Mouse (Mus musculus) myocyte (in vitro differentiated cells): ENCODE data around the gene Prune1. TPM values are rescaled to one million over a fixed set of nuclear protein-coding genes. Genes with fewer than 3 reads are reported as not detected.

Experiments used
- H3K27me3 ChIP-seq: one replicate; pipeline ENCODE4 v1.6.1; 2011; ENCODE audit not compliant: control insufficient read depth, insufficient read depth, insufficient read length
- H3K36me3 ChIP-seq: one replicate; pipeline ENCODE4 v1.6.1; 2011; ENCODE audit not compliant: control insufficient read depth, insufficient read depth
- H3K4me2 ChIP-seq: one replicate; pipeline ENCODE4 v1.6.1; 2011; ENCODE audit warnings: low read depth, control low read depth
- H3K4me3 ChIP-seq: one replicate; pipeline ENCODE4 v1.5.1; 2011; ENCODE audit warnings: mild to moderate bottlenecking, control low read depth, moderate library complexity
- H3K79me2 ChIP-seq: one replicate; pipeline ENCODE4 v1.6.1; 2011; ENCODE audit not compliant: control insufficient read depth, insufficient read depth
- H3ac ChIP-seq: one replicate; pipeline ENCODE4 v1.6.1; 2011; ENCODE audit not compliant: control insufficient read depth, insufficient read length
- CEBPB ChIP-seq: IDR thresholded peaks from 2 replicates; pipeline ENCODE4 v1.6.1; 2011; ENCODE audit warnings: mild to moderate bottlenecking, moderate library complexity; ENCODE audit not compliant: poor library complexity, insufficient read depth, severe bottlenecking
- E2F4 ChIP-seq: IDR thresholded peaks from one replicate; pipeline ENCODE4 v1.6.1; 2011; ENCODE audit warnings: mild to moderate bottlenecking, control low read depth, moderate library complexity; ENCODE audit not compliant: insufficient read depth
- MAX ChIP-seq: IDR thresholded peaks from one replicate; pipeline ENCODE4 v1.6.1; 2011; ENCODE audit warnings: low read depth, mild to moderate bottlenecking, control low read depth
- MYOD1 ChIP-seq, 3 experiments: IDR thresholded peaks; one replicate each; pipeline ENCODE4 v1.6.1; 2011; ENCODE audit warnings: control low read depth in 2 of 3, low read depth in 2 of 3, mild to moderate bottlenecking in 2 of 3, moderate library complexity in 1 of 3; ENCODE audit not compliant: insufficient read length in 2 of 3, control insufficient read depth in 1 of 3
- MYOG ChIP-seq, 3 experiments: IDR thresholded peaks; one replicate each; pipeline ENCODE4 v1.6.1; 2011; ENCODE audit warnings: control low read depth in 2 of 3, low read depth in 2 of 3, mild to moderate bottlenecking in 2 of 3; ENCODE audit not compliant: insufficient read length in 2 of 3, control insufficient read depth in 1 of 3, insufficient read depth in 1 of 3
- POLR2A ChIP-seq: IDR thresholded peaks from one replicate; pipeline ENCODE4 v1.6.1; 2011; ENCODE audit warnings: low read depth, mild to moderate bottlenecking, control low read depth, moderate library complexity; ENCODE audit not compliant: insufficient read length
- POLR2AphosphoS2 ChIP-seq: IDR thresholded peaks from one replicate; pipeline ENCODE4 v1.6.1; 2011; ENCODE audit warnings: low read depth, control low read depth; ENCODE audit not compliant: insufficient read length
- REST ChIP-seq: IDR thresholded peaks from one replicate; pipeline ENCODE4 v1.6.1; 2011; ENCODE audit warnings: mild to moderate bottlenecking, control low read depth, moderate library complexity; ENCODE audit not compliant: insufficient read depth, insufficient read length
- SRF ChIP-seq: IDR thresholded peaks from one replicate; pipeline ENCODE4 v1.6.1; 2011; ENCODE audit warnings: low read depth; ENCODE audit not compliant: control insufficient read depth, insufficient read length
- TCF12 ChIP-seq: IDR thresholded peaks from one replicate; pipeline ENCODE4 v1.6.1; 2011; ENCODE audit warnings: mild to moderate bottlenecking, control low read depth; ENCODE audit not compliant: poor library complexity, insufficient read depth, severe bottlenecking
- TCF3 ChIP-seq: IDR thresholded peaks from one replicate; pipeline ENCODE4 v1.6.1; 2011; ENCODE audit warnings: low read depth, control low read depth; ENCODE audit not compliant: insufficient read length
- USF1 ChIP-seq: IDR thresholded peaks from one replicate; pipeline ENCODE4 v1.6.1; 2011; ENCODE audit warnings: low read depth, mild to moderate bottlenecking, control low read depth, moderate library complexity
- polyA plus RNA-seq: library from polyadenylated mRNA; unstranded; fragments of >200 nt; fragmentation: generic; extraction: Trizol; gene quantifications from one replicate; pipeline ENCODE4 v1.2.1, GENCODE M21; 2012; ENCODE audit warnings: missing spikeins

Gene Prune1
- polyA plus RNA-seq, 1 experiment = 43.1 TPM

GRCm38 (mm10) chr3:95243086-95243485 is 38.8 kb downstream of the Prune1 start:
- Histone ChIP-seq H3ac (no peak overlapping the region), H3K4me2 (no peak overlapping the region), H3K79me2 (no peaks in the 10 kb centered on the region), H3K36me3 (peaks cover 7% of the 10 kb centered on the region), H3K4me3 (no peak overlapping the region), H3K27me3 (no peaks in the 10 kb centered on the region)
- TF ChIP-seq MYOG (IDR thresholded peaks at IDR 0.05; ENCODE audit: control insufficient read depth in 1 of 3, insufficient read depth in 1 of 3, insufficient read length in 2 of 3, low read depth in 2 of 3) (no peak), USF1 (no peak), E2F4 (no peak), CEBPB (no peak), POLR2A (no peak), SRF (no peak), POLR2AphosphoS2 (no peak), MAX (no peak), MYOD1 (IDR thresholded peaks at IDR 0.05; ENCODE audit: control insufficient read depth in 1 of 3, insufficient read length in 2 of 3, low read depth in 2 of 3) (no peak), REST (no peak), TCF3 (no peak), TCF12 (no peak)

DNA sequence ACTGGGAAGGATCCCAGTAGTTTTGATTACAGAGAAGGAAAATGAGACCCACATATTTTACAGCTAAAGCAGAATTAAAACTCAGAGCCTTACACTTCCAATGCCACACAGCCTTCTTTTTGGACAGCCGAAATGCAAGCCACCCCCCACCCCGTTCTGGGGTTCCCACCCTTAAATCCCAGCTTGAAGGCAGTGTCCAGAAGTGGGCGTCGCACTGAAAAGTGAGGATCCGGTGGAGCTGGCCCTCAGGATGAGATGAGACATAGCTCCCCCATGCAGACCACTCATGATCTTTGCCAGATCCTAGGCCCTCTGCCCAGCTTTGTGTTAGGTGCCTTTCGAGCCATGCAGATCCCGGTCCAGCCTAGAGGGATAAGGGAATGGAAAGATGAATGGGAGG is 40.4 kb downstream of the Prune1 start, which contains the start of gene Gm128:
Gene Gm128, minus strand, starts transcription at position 101 of the 400 bp plus-strand sequence.
- TF ChIP-seq E2F4 = no peak
- TF ChIP-seq MYOG (IDR thresholded peaks at IDR 0.05; ENCODE audit: control insufficient read depth in 1 of 3, insufficient read depth in 1 of 3, insufficient read length in 2 of 3, low read depth in 2 of 3) = no peak
- no peak for TF ChIP-seq TCF12
- TF ChIP-seq REST = no peak
- TF ChIP-seq CEBPB = no peak
- TF ChIP-seq POLR2A = no peak
- TF ChIP-seq USF1 = no peak
- no peak for TF ChIP-seq TCF3
- H3K27me3 ChIP-seq = no peaks in the 10 kb centered on the region
- H3ac ChIP-seq = no peak within 1 kb of the TSS
- peaks cover 8% of the 10 kb centered on the region for H3K36me3 ChIP-seq
- H3K4me2 ChIP-seq = no peak within 1 kb of the TSS
- H3K4me3 ChIP-seq = no peak within 1 kb of the TSS
- H3K79me2 ChIP-seq = no peaks in the 10 kb centered on the region

DNA sequence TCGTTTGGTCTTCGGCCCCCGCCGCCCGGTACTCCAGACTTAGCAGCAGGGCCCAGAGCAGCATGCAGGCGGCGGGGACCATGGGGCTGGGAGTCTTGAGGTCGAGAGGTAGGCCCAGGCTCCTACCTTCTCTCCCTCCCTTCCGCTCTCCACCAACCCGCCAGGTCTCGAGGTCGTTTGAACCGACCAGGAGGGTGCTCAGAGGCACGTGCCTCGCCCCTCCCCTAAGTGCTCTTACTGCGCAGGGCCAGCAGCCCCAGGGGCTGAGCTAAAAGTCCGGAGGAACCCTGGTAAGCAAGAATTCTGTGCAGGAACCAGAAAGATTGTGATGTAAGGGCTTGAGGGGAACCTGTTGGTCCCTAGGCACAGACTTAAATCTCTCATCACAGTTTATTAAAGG is 41.0 kb downstream of the Prune1 start:
- Histone ChIP-seq H3K36me3 (peaks cover 14% of the 10 kb centered on the region), H3K4me3 (no peak overlapping the region), H3ac (no peak overlapping the region), H3K4me2 (no peak overlapping the region), H3K79me2 (no peaks in the 10 kb centered on the region), H3K27me3 (no peaks in the 10 kb centered on the region)
- TF ChIP-seq TCF3 (no peak), REST (no peak), SRF (no peak), POLR2AphosphoS2 (no peak), USF1 (no peak), MYOD1 (IDR thresholded peaks at IDR 0.05; ENCODE audit: control insufficient read depth in 1 of 3, insufficient read length in 2 of 3, low read depth in 2 of 3) (no peak), POLR2A (no peak), MYOG (IDR thresholded peaks at IDR 0.05; ENCODE audit: control insufficient read depth in 1 of 3, insufficient read depth in 1 of 3, insufficient read length in 2 of 3, low read depth in 2 of 3) (no peak), E2F4 (no peak), MAX (no peak), CEBPB (no peak), TCF12 (no peak)

GRCm38 (mm10) chr3:95239971-95240370 is 41.9 kb downstream of the Prune1 start:
- no peaks in the 10 kb centered on the region for H3K27me3 ChIP-seq
- TF ChIP-seq POLR2AphosphoS2 = peak; percentile 22
- no peak for TF ChIP-seq CEBPB
- peaks cover 24% of the 10 kb centered on the region for H3K36me3 ChIP-seq
- H3K79me2 ChIP-seq = no peaks in the 10 kb centered on the region
- no peak overlapping the region for H3K4me3 ChIP-seq
- H3K4me2 ChIP-seq = no peak overlapping the region
- no peak overlapping the region for H3ac ChIP-seq

DNA sequence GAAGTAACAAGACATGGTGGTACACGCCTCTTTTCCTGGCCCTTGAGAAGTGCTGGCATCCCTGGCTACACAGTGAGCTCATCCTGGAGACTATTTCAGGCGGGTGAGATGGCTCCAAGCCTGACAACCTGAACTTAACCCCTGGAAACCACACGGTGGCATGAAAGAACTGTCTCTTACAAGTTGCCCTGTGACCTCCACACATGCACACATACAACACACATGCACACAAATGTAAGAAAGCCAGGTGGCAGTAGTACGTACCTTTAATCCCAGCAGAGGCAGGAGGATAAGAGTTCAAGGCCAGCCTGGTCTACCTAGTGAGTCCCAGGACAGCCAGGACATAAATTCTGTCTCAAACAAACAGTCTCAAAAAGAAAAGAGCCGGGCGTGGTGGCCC is 42.9 kb downstream of the Prune1 start:
- no peaks in the 10 kb centered on the region for H3K27me3 ChIP-seq
- no peak overlapping the region for H3K4me2 ChIP-seq
- H3ac ChIP-seq = no peak overlapping the region
- H3K79me2 ChIP-seq = peaks cover under 1% of the 10 kb centered on the region
- H3K4me3 ChIP-seq = no peak overlapping the region
- peaks cover 30% of the 10 kb centered on the region for H3K36me3 ChIP-seq
- TF ChIP-seq POLR2AphosphoS2 (peak; percentile 64), SRF (no peak)
